Mouse (Mus musculus): ENCODE data around the gene Arl6ip4.

- TF ChIP-seq POLR2A (IDR thresholded peaks at IDR 0.05; ENCODE audit: low read depth, low read length) (no peak), CTCF (IDR thresholded peaks at IDR 0.05; ENCODE audit: extremely low read depth, insufficient read depth, insufficient read length, insufficient replicate concordance) (no peak)
Observed at GRCm38 (mm10) chr5:124119204-124119603, 3.3 kb downstream of the Arl6ip4 start.

Measured in spleen, adult 2 months (tissue).